Mouse (Mus musculus) hindbrain, embryonic 10.5 days (tissue): ENCODE measurements around the gene Rin3. TPM values are rescaled to one million over a fixed set of nuclear protein-coding genes. Genes with fewer than 3 reads are reported as not detected.

Experiments used
- DNase-seq: peaks from one replicate; pipeline ENCODE4 v3.0.0-alpha.2; 2017; ENCODE audit warnings: low spot score
- H3K27ac ChIP-seq: fragments of 300-500 bp; sonication (generic); 2 replicates; pipeline ENCODE4 v1.5.1; 2016; ENCODE audit warnings: mild to moderate bottlenecking, moderate library complexity
- H3K27me3 ChIP-seq: fragments of 300-500 bp; sonication (generic); 2 replicates; pipeline ENCODE4 v1.6.1; 2016; ENCODE audit warnings: mild to moderate bottlenecking; ENCODE audit not compliant: poor library complexity, insufficient read depth, severe bottlenecking
- H3K36me3 ChIP-seq: fragments of 300-500 bp; sonication (generic); 2 replicates; pipeline ENCODE4 v1.6.1; 2016; ENCODE audit warnings: mild to moderate bottlenecking, moderate library complexity
- H3K4me1 ChIP-seq: fragments of 300-500 bp; sonication (generic); replicated peaks from 2 replicates; pipeline ENCODE4 v1.6.1; 2016; ENCODE audit warnings: mild to moderate bottlenecking
- H3K4me3 ChIP-seq: fragments of 300-500 bp; sonication (generic); 2 replicates; pipeline ENCODE4 v1.5.1; 2016; ENCODE audit warnings: mild to moderate bottlenecking, moderate library complexity
- H3K9me3 ChIP-seq: fragments of 300-500 bp; sonication (generic); 2 replicates; pipeline ENCODE4 v1.6.1; 2016; ENCODE audit warnings: mild to moderate bottlenecking, moderate library complexity
- WGBS: fragments of 180-500 bp; shearing (Covaris S2); methylation state at CpG from one replicate; pipeline ENCODE4 v1.1.7; 2016; 5-methylcytosine and 5-hydroxymethylcytosine counted together
- polyA plus RNA-seq: library from polyadenylated mRNA; unstranded; fragments of >200 nt; fragmentation: Nextera tagmentation; extraction: Ambion mirVana; gene quantifications from 2 replicates; pipeline ENCODE4 v1.2.1, GENCODE M21; 2016

Rin3 gene
- polyA plus RNA-seq, 1 experiment from 2014 or later, result 5.1 TPM

DNA sequence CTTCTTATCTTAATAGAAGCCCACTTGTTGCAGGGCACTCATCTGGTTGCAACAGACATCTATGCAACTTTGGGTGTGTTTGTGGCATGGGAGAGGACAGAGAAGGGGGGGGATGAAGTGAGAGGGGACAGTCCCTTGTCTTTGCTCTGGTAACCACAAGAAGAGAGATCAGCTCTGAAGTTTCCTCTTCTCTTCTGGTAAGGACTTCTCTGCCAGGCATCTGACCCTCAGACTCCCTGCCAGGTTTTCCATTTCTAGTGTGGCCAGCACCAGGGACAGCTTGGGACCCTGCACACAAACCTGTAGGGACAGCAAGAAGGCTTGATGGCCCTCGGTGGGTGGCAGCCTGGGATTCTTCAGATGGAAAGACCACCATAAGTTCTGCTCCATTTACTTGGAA, 68.1 kb downstream of the Rin3 start:
- Histone ChIP-seq H3K4me1 (no peaks in the 10 kb centered on the region), H3K36me3 (no peaks in the 10 kb centered on the region), H3K4me3 (no peak overlapping the region), H3K27ac (no peak overlapping the region), H3K27me3 (no peaks in the 10 kb centered on the region), H3K9me3 (no peaks in the 10 kb centered on the region)
- no peak for DNase-seq
- 88% methylated on average over 1 of the region's 1 CpGs for WGBS

DNA sequence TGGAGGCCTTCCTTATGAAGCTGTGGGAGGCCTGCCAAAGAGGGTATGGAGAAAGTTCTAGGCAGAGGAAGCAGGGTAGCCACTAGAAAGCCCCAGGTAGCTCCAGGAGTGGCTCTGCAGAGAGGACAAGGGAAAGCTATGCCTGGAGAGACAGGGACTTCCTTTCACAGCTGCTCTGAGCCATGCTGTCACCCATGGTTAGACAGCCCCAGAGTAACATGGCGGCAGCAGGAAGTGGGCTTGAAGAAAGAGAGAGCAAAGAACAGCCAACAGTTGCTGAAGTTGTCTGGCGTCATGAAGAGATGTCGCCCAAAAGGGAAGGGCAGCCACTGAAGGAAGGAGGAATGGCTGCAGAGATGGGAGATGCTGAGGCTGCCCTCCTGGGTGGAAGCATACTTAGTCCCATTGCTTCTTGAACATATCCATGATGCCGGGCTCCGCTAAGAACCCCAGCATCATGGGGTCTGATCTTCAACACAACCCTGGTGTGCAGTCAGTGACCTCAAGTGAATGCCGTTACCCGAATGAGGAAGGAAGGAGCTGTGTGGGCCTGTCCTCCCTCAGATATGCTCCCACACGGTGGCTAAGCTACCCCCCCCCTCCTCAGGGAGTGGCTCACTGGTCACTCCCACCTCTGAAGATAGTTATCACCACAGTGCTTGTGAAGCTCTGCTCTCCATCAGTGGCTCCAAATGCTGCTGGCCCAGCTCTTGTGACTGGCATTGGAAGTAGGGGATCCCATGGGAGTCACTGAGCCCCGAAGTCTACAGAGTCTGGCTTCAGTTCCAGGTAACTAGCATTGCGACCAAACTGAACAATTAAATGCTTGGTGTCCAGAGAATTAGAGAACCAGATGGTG, 71.5 kb downstream of the Rin3 start:
- WGBS, result 91% methylated on average over 10 of the region's 10 CpGs
- Histone ChIP-seq H3K9me3 (no peaks in the 10 kb centered on the region), H3K36me3 (no peaks in the 10 kb centered on the region), H3K27ac (no peak overlapping the region), H3K27me3 (no peaks in the 10 kb centered on the region), H3K4me1 (no peaks in the 10 kb centered on the region), H3K4me3 (no peak overlapping the region)
- no peak for DNase-seq

DNA sequence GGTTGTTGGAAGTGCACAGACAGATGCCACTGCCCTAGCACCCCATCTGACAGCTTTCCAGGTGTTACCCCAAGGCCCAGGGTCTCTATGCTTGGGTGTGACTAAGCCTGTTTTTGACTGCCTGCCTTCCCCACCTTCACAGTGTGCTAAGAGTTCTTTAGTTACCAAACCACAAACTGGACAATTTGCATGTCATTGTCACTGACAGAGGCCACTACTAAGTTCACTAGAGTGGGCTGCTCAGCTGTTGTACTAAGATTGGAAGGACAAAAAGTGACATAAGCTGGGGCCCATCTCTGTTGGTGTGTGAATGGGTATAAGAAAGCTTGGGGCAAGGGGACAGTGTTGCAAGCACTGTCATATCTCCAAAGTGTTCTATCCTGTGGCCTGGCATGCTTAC, 72.9 kb downstream of the Rin3 start:
- H3K9me3 ChIP-seq, result no peaks in the 10 kb centered on the region
- H3K36me3 ChIP-seq, result no peaks in the 10 kb centered on the region
- no peak overlapping the region for H3K27ac ChIP-seq
- no peaks in the 10 kb centered on the region for H3K27me3 ChIP-seq
- no peaks in the 10 kb centered on the region for H3K4me1 ChIP-seq
- DNase-seq, result no peak
- no peak overlapping the region for H3K4me3 ChIP-seq

DNA sequence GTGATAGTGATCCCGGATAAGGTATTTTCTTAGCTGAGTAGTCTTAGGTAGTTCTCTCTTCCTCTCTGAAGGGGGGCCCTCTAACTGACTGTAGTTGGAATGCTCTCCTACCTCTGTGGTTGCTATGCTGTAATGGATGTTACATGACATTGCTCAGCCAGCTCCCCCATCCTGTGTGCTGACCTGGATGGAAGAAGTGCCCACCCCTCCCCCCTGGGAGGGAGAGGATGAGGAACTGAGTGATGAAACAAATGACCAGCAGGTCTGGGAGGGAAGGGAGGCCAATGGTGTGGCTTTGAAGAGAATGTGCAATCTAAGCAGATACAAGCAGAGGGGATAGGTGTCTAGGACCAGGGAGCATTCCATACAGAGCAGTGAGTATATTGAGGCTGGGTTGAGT, 73.9 kb downstream of the Rin3 start:
- Histone ChIP-seq H3K4me1 (no peaks in the 10 kb centered on the region), H3K27me3 (no peaks in the 10 kb centered on the region), H3K27ac (no peak overlapping the region), H3K9me3 (no peaks in the 10 kb centered on the region), H3K36me3 (0 out of 2 replicates have a peak, but pooled peaks cover 4% of the 10 kb centered on the region), H3K4me3 (no peak overlapping the region)
- DNase-seq, result no peak
- WGBS, result 87% methylated on average over 1 of the region's 1 CpGs

DNA sequence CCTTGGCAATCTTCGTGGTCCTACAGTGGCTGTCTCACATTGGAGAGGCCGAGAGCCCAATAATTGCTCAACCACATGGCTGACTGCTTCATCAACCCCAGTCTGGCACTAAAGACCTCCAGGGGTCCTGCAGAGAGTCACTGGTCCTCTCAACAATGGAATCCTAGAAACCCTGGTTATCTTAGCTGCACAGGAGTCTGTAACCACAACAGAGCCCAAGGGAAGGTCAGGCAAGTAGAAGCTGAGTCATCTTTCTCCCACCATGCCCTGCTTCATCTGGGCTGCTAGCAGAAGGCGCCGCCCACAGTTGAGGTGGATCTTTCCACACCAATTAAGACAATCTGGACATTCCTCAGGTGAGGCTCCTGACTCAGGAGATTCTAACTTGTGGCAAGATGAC, 76.5 kb downstream of the Rin3 start:
- H3K4me1 ChIP-seq, result no peaks in the 10 kb centered on the region
- WGBS, result 82% methylated on average over 4 of the region's 4 CpGs
- 0 out of 2 replicates have a peak, but pooled peaks cover 4% of the 10 kb centered on the region for H3K36me3 ChIP-seq
- H3K9me3 ChIP-seq, result no peaks in the 10 kb centered on the region
- DNase-seq, result no peak
- H3K4me3 ChIP-seq, result no peak overlapping the region
- no peak overlapping the region for H3K27ac ChIP-seq
- no peaks in the 10 kb centered on the region for H3K27me3 ChIP-seq

DNA sequence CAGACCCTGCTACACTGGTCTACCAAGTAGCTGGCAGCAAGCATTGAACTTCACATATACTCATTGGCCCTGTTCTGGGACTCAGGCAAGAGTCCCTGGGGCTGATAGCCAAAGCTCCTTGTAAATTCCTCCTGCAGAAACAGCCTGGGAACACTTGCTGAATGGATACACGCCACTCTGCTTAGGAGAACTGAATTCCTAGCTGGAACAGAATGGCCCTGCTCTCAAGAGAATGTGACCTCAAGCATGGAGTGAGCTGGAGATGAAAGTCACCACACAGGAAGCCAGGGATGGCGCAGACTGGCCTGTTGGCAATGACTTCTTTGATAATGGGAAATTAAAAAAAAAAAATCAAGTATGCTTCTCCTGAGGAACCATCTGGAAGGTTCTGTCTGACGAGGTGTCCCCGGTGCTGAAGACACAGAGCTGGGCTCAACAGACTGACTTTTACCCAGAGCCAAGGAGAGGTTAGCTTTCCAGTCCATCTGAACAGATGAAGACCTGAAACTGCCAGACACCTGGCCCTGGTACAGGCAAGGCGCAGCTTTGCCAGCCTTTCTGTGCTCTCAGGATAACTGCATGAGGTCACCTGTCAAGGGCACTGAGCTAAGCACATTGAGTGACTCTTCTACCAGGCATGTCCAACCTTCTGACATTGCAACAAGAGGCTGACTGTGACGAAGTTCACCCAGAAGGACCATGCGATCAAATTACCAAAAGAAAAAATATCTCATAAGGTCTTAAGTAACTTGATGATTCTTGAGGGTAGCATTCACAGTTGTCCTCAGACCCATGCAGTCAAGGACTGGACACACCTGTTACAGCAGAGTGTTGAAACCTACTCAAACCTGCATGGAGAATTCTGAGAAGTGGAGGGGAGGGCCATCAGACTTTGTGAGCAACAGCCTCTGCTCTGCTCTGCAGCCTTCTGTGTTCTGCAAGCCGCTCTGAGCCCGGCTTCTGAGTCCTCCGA, 78.6 kb downstream of the Rin3 start:
- 89% methylated on average over 10 of the region's 10 CpGs for WGBS

DNA sequence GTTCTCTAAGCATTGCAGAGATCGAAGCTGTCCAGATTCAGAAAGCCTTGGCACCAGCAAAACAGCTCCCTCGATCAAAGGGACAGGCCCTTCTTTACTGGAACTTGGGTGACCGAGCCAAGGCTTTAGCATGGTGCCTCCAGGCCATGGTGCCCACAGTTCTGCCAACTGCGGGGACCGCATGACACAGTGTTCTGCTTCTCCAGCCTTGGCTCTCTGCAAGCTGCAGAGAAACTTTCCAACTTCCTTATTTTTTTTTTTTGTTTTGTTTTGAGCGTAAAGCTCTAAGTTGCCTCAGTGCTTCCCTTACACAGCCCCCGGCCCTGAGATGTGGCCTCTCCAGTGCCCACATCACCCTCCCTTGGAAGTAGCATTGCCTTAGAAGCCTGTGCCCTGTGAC, 82.2 kb downstream of the Rin3 start:
- Histone ChIP-seq H3K9me3 (no peaks in the 10 kb centered on the region), H3K36me3 (0 out of 2 replicates have a peak, but pooled peaks cover 13% of the 10 kb centered on the region), H3K4me3 (no peak overlapping the region), H3K27me3 (no peaks in the 10 kb centered on the region), H3K27ac (no peak overlapping the region), H3K4me1 (peaks cover 14% of the 10 kb centered on the region; the same call in 1 of the 2 replicates)
- 93% methylated on average over 7 of the region's 7 CpGs for WGBS
- no peak for DNase-seq

More for the DNA sequence above, 78.6 kb downstream of the Rin3 start:
- Histone ChIP-seq H3K4me3 (no peak overlapping the region), H3K9me3 (no peaks in the 10 kb centered on the region), H3K36me3 (0 out of 2 replicates have a peak, but pooled peaks cover 4% of the 10 kb centered on the region), H3K4me1 (no peaks in the 10 kb centered on the region), H3K27me3 (no peaks in the 10 kb centered on the region), H3K27ac (no peak overlapping the region)
- no peak for DNase-seq

DNA sequence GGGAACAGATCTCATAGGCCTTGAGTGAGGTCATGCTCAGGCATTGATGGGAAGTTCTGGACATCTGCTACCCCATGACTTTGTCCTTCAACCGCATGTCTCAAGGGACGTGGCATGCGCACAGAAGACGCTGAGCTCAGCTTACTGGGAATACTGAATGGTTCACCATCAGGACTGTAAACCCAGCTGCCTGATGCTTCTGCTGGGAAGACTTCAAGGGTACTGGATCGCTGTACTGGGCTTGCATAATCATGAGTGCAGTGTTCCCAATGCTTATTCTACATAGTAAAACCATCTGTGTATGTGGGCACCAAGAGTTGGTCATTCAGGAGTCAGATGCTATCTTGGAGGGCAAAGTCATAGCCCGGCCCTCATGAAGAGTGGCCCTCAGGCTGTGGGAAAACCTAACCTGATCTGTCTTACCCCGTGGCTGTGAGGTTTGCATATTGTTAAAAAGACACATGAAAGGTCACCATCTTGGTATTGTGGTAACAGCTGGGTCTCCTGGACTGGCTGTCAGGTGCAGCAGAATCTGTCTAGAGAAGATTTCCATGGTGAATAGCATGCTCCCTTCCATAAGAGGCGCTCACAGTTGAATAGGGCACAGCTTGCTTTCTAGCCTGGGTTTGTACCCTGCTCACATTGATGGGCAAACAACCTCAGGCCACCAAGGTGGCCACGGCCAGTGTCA, 83.4 kb downstream of the Rin3 start:
- WGBS, result 88% methylated on average over 9 of the region's 9 CpGs
- H3K4me1 ChIP-seq, result peaks cover 14% of the 10 kb centered on the region; the same call in 1 of the 2 replicates
- H3K4me3 ChIP-seq, result no peak overlapping the region
- 0 out of 2 replicates have a peak, but pooled peaks cover 13% of the 10 kb centered on the region for H3K36me3 ChIP-seq
- no peaks in the 10 kb centered on the region for H3K9me3 ChIP-seq
- no peak overlapping the region for H3K27ac ChIP-seq
- no peaks in the 10 kb centered on the region for H3K27me3 ChIP-seq
- DNase-seq, result no peak

DNA sequence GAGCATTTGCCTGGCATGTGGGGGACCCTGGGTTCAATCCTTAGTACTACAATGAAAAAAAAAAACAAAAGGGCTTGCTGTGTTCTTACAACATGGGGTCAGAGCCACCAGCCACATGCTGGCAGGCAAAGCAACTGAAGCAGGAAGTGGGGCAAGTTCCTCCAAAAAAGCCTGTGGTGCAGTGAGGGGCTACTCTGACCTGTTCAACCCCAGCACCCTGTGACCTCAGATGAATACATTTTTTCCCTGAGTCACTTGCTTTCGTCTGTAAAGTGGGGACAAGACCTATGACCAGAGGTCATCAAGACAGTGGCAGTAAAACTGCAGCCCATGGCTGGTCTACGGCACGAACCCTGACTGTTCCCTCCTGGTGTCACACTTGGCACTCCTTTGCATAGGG, 84.2 kb downstream of the Rin3 start:
- WGBS, result 53% methylated on average over 3 of the region's 3 CpGs
- H3K4me1 ChIP-seq, result peaks cover 14% of the 10 kb centered on the region; the same call in 1 of the 2 replicates

DNA sequence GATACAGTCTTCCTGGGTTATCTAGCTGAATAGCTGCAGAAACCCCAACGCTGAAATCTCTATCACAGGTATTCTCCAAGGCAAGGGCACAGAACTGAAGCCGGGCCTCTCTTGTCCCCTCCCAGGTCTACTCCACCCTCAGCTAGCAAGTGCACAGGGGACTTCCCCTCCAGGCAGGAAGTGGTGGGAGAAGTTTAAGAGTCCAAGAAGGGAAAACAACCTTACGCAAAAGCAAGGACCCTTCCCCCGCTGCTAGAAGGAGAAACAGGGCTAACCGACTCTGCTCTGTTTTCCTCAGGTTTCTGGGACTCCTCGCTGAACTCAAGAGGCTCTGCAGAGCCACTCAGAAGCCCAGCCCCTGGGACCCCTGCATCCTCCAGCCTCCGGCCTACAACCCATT, 85.2 kb downstream of the Rin3 start:
- Histone ChIP-seq H3K27ac (no peak overlapping the region), H3K27me3 (no peaks in the 10 kb centered on the region), H3K4me1 (peaks cover 14% of the 10 kb centered on the region; the same call in 1 of the 2 replicates), H3K4me3 (no peak overlapping the region), H3K36me3 (0 out of 2 replicates have a peak, but pooled peaks cover 9% of the 10 kb centered on the region), H3K9me3 (no peaks in the 10 kb centered on the region)
- WGBS, result 75% methylated on average over 7 of the region's 7 CpGs
- DNase-seq, result no peak

More for the DNA sequence above, 84.2 kb downstream of the Rin3 start:
- Histone ChIP-seq H3K27me3 (no peaks in the 10 kb centered on the region), H3K27ac (no peak overlapping the region), H3K36me3 (0 out of 2 replicates have a peak, but pooled peaks cover 9% of the 10 kb centered on the region), H3K4me3 (no peak overlapping the region), H3K9me3 (no peaks in the 10 kb centered on the region)
- DNase-seq, result no peak

DNA sequence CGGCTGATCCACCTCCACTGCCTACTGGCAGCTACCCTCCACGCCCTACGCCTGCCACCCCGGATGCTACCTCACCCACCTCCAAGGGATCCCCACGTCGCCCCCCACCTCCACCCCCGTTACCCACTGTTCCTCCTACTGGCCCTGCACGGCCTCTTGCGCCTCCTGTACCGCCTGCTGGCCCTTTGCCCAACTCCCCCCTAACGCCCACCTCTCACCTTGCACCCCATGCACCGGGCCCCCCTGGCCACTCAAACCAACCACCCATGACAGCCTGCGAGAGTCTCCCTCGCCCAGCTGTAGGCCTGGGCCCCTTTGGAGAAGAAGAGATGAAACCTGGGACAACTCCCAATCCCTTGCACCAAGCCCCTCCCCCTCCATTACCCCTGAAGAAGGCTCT, 85.7 kb downstream of the Rin3 start:
- no peak for DNase-seq
- Histone ChIP-seq H3K4me3 (no peak overlapping the region), H3K4me1 (peaks cover 14% of the 10 kb centered on the region; the same call in 1 of the 2 replicates), H3K9me3 (no peaks in the 10 kb centered on the region), H3K36me3 (0 out of 2 replicates have a peak, but pooled peaks cover 9% of the 10 kb centered on the region), H3K27me3 (no peaks in the 10 kb centered on the region), H3K27ac (no peak overlapping the region)
- WGBS, result 87% methylated on average over 14 of the region's 14 CpGs
